In genomic region chr1:63272741-63273338, GRCm38 (mm10) we compare ENCODE assay signal across 7 mouse cellular contexts. TPM values are rescaled to one million over a fixed set of nuclear protein-coding genes. Genes with fewer than 3 reads are reported as not detected.
DNase-seq lines count a peak whose midpoint lies in the region; ATAC-seq lines count a peak whose summit lies in the region.

Gene Zdbf2 (plus strand): TSS chr1:63273265.

- no peaks in the 10 kb centered on the region for H3K9me3 ChIP-seq in forebrain, embryonic 13.5 days (replicated peaks)
- H3K9me3 ChIP-seq in neural tube, embryonic 11.5 days (ENCODE audit: control insufficient read depth, low read length) = no peaks in the 10 kb centered on the region

- ATAC-seq in forebrain, embryonic 13.5 days = peak; percentile 93
- ATAC-seq in neural tube, embryonic 11.5 days (ENCODE audit: insufficient read depth, low FRiP score, low TSS enrichment) = peak; percentile 87

- H3K36me3 ChIP-seq in forebrain, embryonic 13.5 days (ENCODE audit: poor library complexity, severe bottlenecking) = no peaks in the 10 kb centered on the region
- H3K36me3 ChIP-seq in neural tube, embryonic 11.5 days (ENCODE audit: control insufficient read depth, insufficient read depth, low read length) = no peaks in the 10 kb centered on the region

- H3K27me3 ChIP-seq in forebrain, embryonic 13.5 days = peaks cover 79% of the 10 kb centered on the region
- H3K27me3 ChIP-seq in neural tube, embryonic 11.5 days (ENCODE audit: control insufficient read depth, insufficient read depth, low read length) = peaks cover 76% of the 10 kb centered on the region

- peak within 1 kb of the TSS; percentile 39 for H3K4me3 ChIP-seq in brown adipose tissue, adult 24 weeks (ENCODE audit: insufficient read depth, low read depth, low read length)
- H3K4me3 ChIP-seq in forebrain, embryonic 13.5 days = peak within 1 kb of the TSS; percentile 59
- H3K4me3 ChIP-seq in neural tube, embryonic 11.5 days (ENCODE audit: low read depth, low read length) = peak within 1 kb of the TSS; percentile 52

- peak within 1 kb of the TSS; percentile 62 for H3K4me2 ChIP-seq in forebrain, embryonic 13.5 days
- H3K4me2 ChIP-seq in neural tube, embryonic 11.5 days (ENCODE audit: low read depth) = peak within 1 kb of the TSS; percentile 49

- H3K4me1 ChIP-seq in brown adipose tissue, adult 24 weeks (ENCODE audit: control insufficient read depth, insufficient read depth, insufficient read length, low read length) = no peaks in the 10 kb centered on the region
- H3K4me1 ChIP-seq in forebrain, embryonic 13.5 days = 0 out of 2 replicates have a peak, but pooled peaks cover 7% of the 10 kb centered on the region
- H3K4me1 ChIP-seq in neural tube, embryonic 11.5 days (ENCODE audit: control insufficient read depth, insufficient read depth, low read length) = no peaks in the 10 kb centered on the region

- no peak for DNase-seq in layer of hippocampus, adult 8-10 months (ENCODE audit: low spot score in 2 of 2)
- no peak for DNase-seq in layer of hippocampus, adult 11-12 months (ENCODE audit: low spot score)
- peak in 1 of 2 experiments; percentile 42 for DNase-seq in left cerebral cortex, postnatal 10 days (ENCODE audit: extremely low spot score in 1 of 2, low spot score in 2 of 2)
- peak; percentile 75 for DNase-seq in neural tube, embryonic 11.5 days (ENCODE audit: low spot score)
- no peak for DNase-seq in spleen, postnatal 14 days (ENCODE audit: low spot score in 2 of 2)

- under 1% methylated on average over 48 of the region's 49 CpGs for WGBS in forebrain, embryonic 13.5 days
- 0% methylated on average over 46 of the region's 49 CpGs for WGBS in neural tube, embryonic 11.5 days

- intact Hi-C loops in left cerebral cortex, postnatal 10 days (cut with DNase I) = loop anchor here (5.0 to 10.0 kb wide), 2 partner anchors 91 to 172 kb away; partner anchors contain the start of gene Adam23

- H3K9ac ChIP-seq in forebrain, embryonic 13.5 days = peak within 1 kb of the TSS; percentile 81
- H3K9ac ChIP-seq in neural tube, embryonic 11.5 days (ENCODE audit: low read length) = peak within 1 kb of the TSS; percentile 72

- no peak within 1 kb of the TSS for H3K27ac ChIP-seq in brown adipose tissue, adult 24 weeks (replicated peaks; ENCODE audit: low read depth, low read length)
- peak within 1 kb of the TSS; percentile 78 for H3K27ac ChIP-seq in forebrain, embryonic 13.5 days
- H3K27ac ChIP-seq in neural tube, embryonic 11.5 days (ENCODE audit: low read depth, low read length) = peak within 1 kb of the TSS; percentile 63; the same call in 1 of the 2 replicates

RNA-seq across cellular contexts. Expression of gene Zdbf2, which starts in this region (rescaled TPM):
- 10 to 100 TPM; 11.0 to 17.9 (median 15.7) TPM for total RNA-seq in layer of hippocampus, adult 8-10 months (2022)
- polyA plus RNA-seq in brown adipose tissue, adult 24 weeks (2012; ENCODE audit: insufficient read depth, insufficient read length, missing spikeins) = not detected in 2 replicates
- polyA plus RNA-seq in forebrain, embryonic 13.5 days (2015; fragmentation: Nextera tagmentation; extraction: Ambion mirVana) = 41.7 and 43.7 TPM in 2 replicates
- total RNA-seq in left cerebral cortex, postnatal 10 days (2021) = 10 to 100 TPM; 20.3 to 21.7 TPM
- polyA plus RNA-seq in neural tube, embryonic 11.5 days (2014; fragmentation: Nextera tagmentation; extraction: Ambion mirVana) = 10.8 and 12.2 TPM in 2 replicates

Comparison
In these comparisons a context has a peak if more than half of its experiments do, and no peak if none do; other contexts are left out.
1. RNA of gene Zdbf2 (polyA plus RNA-seq): 41.7 to 43.7 TPM in forebrain, embryonic 13.5 days and 10.8 to 12.2 TPM in neural tube, embryonic 11.5 days; not detected in brown adipose tissue, adult 24 weeks; every median in the first group is over 10 times any median in the second.
2. Peak in every context shown above with its lines, with median percentiles within 50 percentile points of each other: H3K4me3 ChIP-seq.